Mouse (Mus musculus) forebrain, embryonic 16.5 days (tissue): ENCODE results near the gene Hist1h2bl. TPM values are rescaled to one million over a fixed set of nuclear protein-coding genes. Genes with fewer than 3 reads are reported as not detected.

ENCODE experiments used
- microRNA-seq: library from miRNA; unstranded; fragments of <30 nt; microRNA quantifications from one replicate; pipeline ENCODE4, GENCODE M21; 2017
- polyA plus RNA-seq: library from polyadenylated mRNA; unstranded; fragments of >200 nt; fragmentation: Nextera tagmentation; extraction: Ambion mirVana; gene quantifications from 2 replicates; pipeline ENCODE4 v1.2.1, GENCODE M21; 2015

Hist1h2bl gene
- polyA plus RNA-seq, 1 experiment from 2014 or later: not detected

Small RNA genes lying within 50 kb of the gene (microRNA-seq; reads per million reads assigned to microRNA genes)
- gene Gm44357 (not detected), gene Gm44367 (not detected), gene Gm44454 (not detected)

Other genes starting within 250 kb of the Hist1h2bl start
- 2.8 and 4.3 TPM in 2 replicates for gene Nkapl, start 247.6 kb downstream of the Hist1h2bl start, polyA plus RNA-seq
- gene Zkscan4, start 237.2 kb downstream of the Hist1h2bl start, polyA plus RNA-seq: 10.1 and 10.7 TPM in 2 replicates
- gene Gm10065, start 236.7 kb downstream of the Hist1h2bl start, polyA plus RNA-seq: not detected in 2 replicates
- gene AK157302, start 220.9 kb downstream of the Hist1h2bl start, polyA plus RNA-seq: 0.35 and 0.48 TPM in 2 replicates
- gene Gm11273, start 214.7 kb downstream of the Hist1h2bl start, polyA plus RNA-seq: 7.4 and 8.0 TPM in 2 replicates
- 6.9 and 8.0 TPM in 2 replicates for gene Zkscan8, start 185.0 kb downstream of the Hist1h2bl start, polyA plus RNA-seq
- gene Olfr1366, start 173.3 kb downstream of the Hist1h2bl start, polyA plus RNA-seq: 0.15 and 0.29 TPM in 2 replicates
- 0.07 TPM in 1 of 2 replicates, not detected in the other for gene Olfr1535, start 156.2 kb downstream of the Hist1h2bl start, polyA plus RNA-seq
- gene Olfr1364, start 134.4 kb downstream of the Hist1h2bl start, polyA plus RNA-seq: not detected in 2 replicates
- not detected in 2 replicates for gene Olfr1362, start 102.1 kb downstream of the Hist1h2bl start, polyA plus RNA-seq
- gene Olfr11, start 73.6 kb downstream of the Hist1h2bl start, polyA plus RNA-seq: 0.06 TPM in 1 of 2 replicates, not detected in the other
- not detected in 2 replicates for gene Olfr1361, start 52.8 kb downstream of the Hist1h2bl start, polyA plus RNA-seq
- not detected in 2 replicates for gene Olfr1360, start 38.7 kb downstream of the Hist1h2bl start, polyA plus RNA-seq
- not detected in 2 replicates for gene Olfr1359, start 18.0 kb downstream of the Hist1h2bl start, polyA plus RNA-seq
- 12.5 and 20.8 TPM in 2 replicates for gene Hist1h2ai, start 279 bp upstream of the Hist1h2bl start, polyA plus RNA-seq
- 2.2 and 3.7 TPM in 2 replicates for gene Hist1h3h, start 1.5 kb upstream of the Hist1h2bl start, polyA plus RNA-seq
- gene Hist1h2bm, start 5.9 kb upstream of the Hist1h2bl start, polyA plus RNA-seq: 1.2 and 2.2 TPM in 2 replicates
- gene Hist1h4j, start 18.9 kb upstream of the Hist1h2bl start, polyA plus RNA-seq: 0.94 and 1.2 TPM in 2 replicates
- gene Hist1h4k, start 34.4 kb upstream of the Hist1h2bl start, polyA plus RNA-seq: 1.5 and 1.6 TPM in 2 replicates
- 12.3 and 18.7 TPM in 2 replicates for gene Hist1h2ak, start 37.7 kb upstream of the Hist1h2bl start, polyA plus RNA-seq
- 0.85 and 2.3 TPM in 2 replicates for gene Hist1h2bn, start 38.0 kb upstream of the Hist1h2bl start, polyA plus RNA-seq
- 6.5 and 7.8 TPM in 2 replicates for gene Hist1h1b, start 64.5 kb upstream of the Hist1h2bl start, polyA plus RNA-seq
- gene Hist1h3i, start 67.2 kb upstream of the Hist1h2bl start, polyA plus RNA-seq: 49.1 and 60.2 TPM in 2 replicates
- gene Hist1h2an, start 71.1 kb upstream of the Hist1h2bl start, polyA plus RNA-seq: 1.7 TPM in 1 of 2 replicates, not detected in the other
- 2.0 TPM in 1 of 2 replicates, not detected in the other for gene Hist1h2bp, start 71.3 kb upstream of the Hist1h2bl start, polyA plus RNA-seq
- gene Hist1h2bq, start 94.1 kb upstream of the Hist1h2bl start, polyA plus RNA-seq: 7.9 and 8.0 TPM in 2 replicates
- not detected in 2 replicates for gene Hist1h2ao, start 94.3 kb upstream of the Hist1h2bl start, polyA plus RNA-seq
- not detected in 2 replicates for gene Hist1h4m, start 95.6 kb upstream of the Hist1h2bl start, polyA plus RNA-seq
- 5.9 and 6.4 TPM in 2 replicates for gene Hist1h4n, start 116.1 kb upstream of the Hist1h2bl start, polyA plus RNA-seq
- gene Hist1h2ap, start 117.4 kb upstream of the Hist1h2bl start, polyA plus RNA-seq: 1,189 and 1,296 TPM in 2 replicates
- gene Hist1h2br, start 117.6 kb upstream of the Hist1h2bl start, polyA plus RNA-seq: 7.8 and 8.3 TPM in 2 replicates
- gene Zfp184, start 229.0 kb upstream of the Hist1h2bl start, polyA plus RNA-seq: 24.8 and 25.7 TPM in 2 replicates